Mouse (Mus musculus): ENCODE data around the gene Gpr35.

DNA sequence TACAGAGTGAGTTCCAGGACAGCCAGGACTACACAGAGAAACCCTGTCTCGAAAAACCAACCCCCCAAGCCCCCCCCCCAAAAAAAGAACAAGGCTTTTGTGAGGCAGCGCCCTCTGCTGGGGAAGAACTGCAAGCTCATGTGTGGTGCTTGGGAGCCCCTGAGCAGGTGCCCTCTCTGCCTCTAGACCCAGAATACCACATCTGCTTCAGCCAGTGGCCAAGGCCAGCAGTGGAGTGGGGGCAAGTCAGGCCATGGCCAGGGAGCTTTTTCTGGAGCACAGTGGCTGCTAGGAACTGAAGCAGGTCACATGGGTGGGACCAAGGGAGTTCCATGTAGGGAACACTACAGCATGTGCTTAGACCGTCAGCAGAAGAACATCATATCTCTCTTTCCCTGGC, 60.1 kb downstream of the Gpr35 start:
- TF ChIP-seq CTCF (conservative IDR thresholded peaks at IDR 0.05; ENCODE audit: insufficient read depth, insufficient read length, low read depth, low read length) (peak; percentile 51), POLR2A (IDR thresholded peaks at IDR 0.05; ENCODE audit: low read depth, low read length) (no peak)
